In genomic region chr5:24591268-24591721, GRCm38 (mm10) we compare ENCODE assay signal across 8 mouse cellular contexts. TPM values are rescaled to one million over a fixed set of nuclear protein-coding genes. Genes with fewer than 3 reads are reported as not detected.
A peak's percentile ranks its signal among the peaks of the same experiment; 100 is the strongest.
DNase-seq lines count a peak whose midpoint lies in the region; ATAC-seq and TF ChIP-seq lines count a peak whose summit lies in the region.

No protein-coding gene starts in this region.

- no peaks in the 10 kb centered on the region for H3K36me3 ChIP-seq in kidney, adult 2 months (ENCODE audit: control insufficient read depth, insufficient read depth, low read length)
- H3K36me3 ChIP-seq in liver, embryonic 15.5 days (replicated peaks): peaks cover 19% of the 10 kb centered on the region

- no peak for TF ChIP-seq CTCF in kidney, adult 2 months (conservative IDR thresholded peaks at IDR 0.05; ENCODE audit: insufficient read depth, insufficient read length, low read depth, low read length)
- TF ChIP-seq CTCF in bone marrow, adult 2 months (IDR thresholded peaks at IDR 0.05; ENCODE audit: control insufficient read depth, insufficient read depth, low read length): no peak

- 0 out of 2 replicates have a peak overlapping the region, but pooled peaks have one; percentile 6 for H3K9ac ChIP-seq in liver, embryonic 15.5 days

- no peaks in the 10 kb centered on the region for H3K9me3 ChIP-seq in liver, embryonic 15.5 days (replicated peaks)

- TF ChIP-seq POLR2A in kidney, adult 2 months (IDR thresholded peaks at IDR 0.05; ENCODE audit: low read depth, low read length): no peak
- no peak for TF ChIP-seq POLR2A in bone marrow, adult 2 months (IDR thresholded peaks at IDR 0.05; ENCODE audit: borderline replicate concordance, control insufficient read depth, low read depth, low read length)

- H3K4me1 ChIP-seq in kidney, adult 2 months (ENCODE audit: control insufficient read depth, insufficient read depth, low read length): peaks cover 6% of the 10 kb centered on the region; the same call in 1 of the 2 replicates
- H3K4me1 ChIP-seq in bone marrow, adult 2 months (ENCODE audit: control insufficient read depth, insufficient read depth, low read length): peaks cover 10% of the 10 kb centered on the region
- H3K4me1 ChIP-seq in liver, embryonic 15.5 days (replicated peaks): peaks cover 47% of the 10 kb centered on the region

- peak; percentile 45 for DNase-seq in kidney, adult 2 months
- no peak for DNase-seq in kidney, adult 8-10 months
- DNase-seq in heart, postnatal 4 days: peak; percentile 29
- DNase-seq in urinary bladder, adult 18-20 months (ENCODE audit: low spot score in 2 of 2): no peak
- DNase-seq in frontal cortex, adult 2 months (ENCODE audit: extremely low spot score in 1 of 2, low spot score in 1 of 2): no peak
- DNase-seq in ovary, postnatal 10 days (ENCODE audit: low spot score): no peak

- H3K4me3 ChIP-seq in kidney, adult 2 months (ENCODE audit: insufficient read depth, low read depth, low read length): peak overlapping the region; percentile 49
- peak overlapping the region; percentile 62 for H3K4me3 ChIP-seq in bone marrow, adult 2 months (replicated peaks; ENCODE audit: control insufficient read depth, low read depth, low read length)
- peak overlapping the region; percentile 30 for H3K4me3 ChIP-seq in liver, embryonic 15.5 days (replicated peaks)

- H3K27me3 ChIP-seq in kidney, adult 2 months (replicated peaks; ENCODE audit: control insufficient read depth, insufficient read depth, low read length): no peaks in the 10 kb centered on the region
- peaks cover 42% of the 10 kb centered on the region for H3K27me3 ChIP-seq in liver, embryonic 15.5 days

- WGBS in kidney, adult 2 months: 38% methylated on average over 23 of the region's 23 CpGs
- 21% methylated on average over 23 of the region's 23 CpGs for WGBS in bone marrow, adult 2 months
- WGBS in liver, embryonic 15.5 days (ENCODE audit: insufficient replicate concordance): 10% methylated on average over 23 of the region's 23 CpGs

- no peak for ATAC-seq in liver, embryonic 15.5 days (ENCODE audit: insufficient read depth)

- H3K27ac ChIP-seq in kidney, adult 2 months (ENCODE audit: insufficient read depth, low read depth, low read length): peak overlapping the region; percentile 13
- H3K27ac ChIP-seq in bone marrow, adult 2 months (ENCODE audit: control insufficient read depth, insufficient read depth, low read depth, low read length, poor library complexity): peak overlapping the region; percentile 71
- no peak overlapping the region for H3K27ac ChIP-seq in liver, embryonic 15.5 days (replicated peaks)

- peak overlapping the region; percentile 57 for H3K4me2 ChIP-seq in liver, embryonic 15.5 days

RNA-seq across cellular contexts. Expression of gene Chpf2, which starts 4.8 kb away (rescaled TPM):
- polyA plus RNA-seq in kidney, adult 2 months (2012; rRNA removed): 20.2 and 27.5 TPM in 2 replicates
- polyA plus RNA-seq in bone marrow, adult 2 months (2011; ENCODE audit: insufficient read depth, insufficient read length, low replicate concordance, missing spikeins): 8.6 and 20.6 TPM in 2 replicates
- total RNA-seq in heart, postnatal 4 days (2021): 10 to 100 TPM; 19.9 to 21.6 TPM
- polyA plus RNA-seq in liver, embryonic 15.5 days (2015; fragmentation: Nextera tagmentation; extraction: Ambion mirVana): 10.5 and 13.4 TPM in 2 replicates
- polyA plus RNA-seq in frontal cortex, adult 2 months (2012; rRNA removed): 47.1 and 50.5 TPM in 2 replicates

RNA-seq across cellular contexts. Expression of gene Abcf2, which starts 14.0 kb away (rescaled TPM):
- polyA plus RNA-seq in kidney, adult 2 months (2012; rRNA removed): 40.2 and 47.6 TPM in 2 replicates
- 22.9 and 29.1 TPM in 2 replicates for polyA plus RNA-seq in bone marrow, adult 2 months (2011; ENCODE audit: insufficient read depth, insufficient read length, low replicate concordance, missing spikeins)
- total RNA-seq in heart, postnatal 4 days (2021): 10 to 100 TPM; 47.4 to 49.3 TPM
- 43.2 and 44.4 TPM in 2 replicates for polyA plus RNA-seq in liver, embryonic 15.5 days (2015; fragmentation: Nextera tagmentation; extraction: Ambion mirVana)
- polyA plus RNA-seq in frontal cortex, adult 2 months (2012; rRNA removed): 78.1 and 86.2 TPM in 2 replicates

RNA-seq across cellular contexts. Expression of gene Smarcd3, which starts 32.9 kb away (rescaled TPM):
- 12.4 and 15.9 TPM in 2 replicates for polyA plus RNA-seq in kidney, adult 2 months (2012; rRNA removed)
- 3.4 and 6.1 TPM in 2 replicates for polyA plus RNA-seq in bone marrow, adult 2 months (2011; ENCODE audit: insufficient read depth, insufficient read length, low replicate concordance, missing spikeins)
- total RNA-seq in heart, postnatal 4 days (2021): 10 to 100 TPM; 89.7 to 96.9 TPM
- polyA plus RNA-seq in liver, embryonic 15.5 days (2015; fragmentation: Nextera tagmentation; extraction: Ambion mirVana): 1.3 and 1.5 TPM in 2 replicates
- 116 and 135 TPM in 2 replicates for polyA plus RNA-seq in frontal cortex, adult 2 months (2012; rRNA removed)

RNA-seq across cellular contexts. Expression of gene 4931409K22Rik, which starts 34.7 kb away (rescaled TPM):
- polyA plus RNA-seq in kidney, adult 2 months (2012; rRNA removed): 0.10 and 0.14 TPM in 2 replicates
- polyA plus RNA-seq in bone marrow, adult 2 months (2011; ENCODE audit: insufficient read depth, insufficient read length, low replicate concordance, missing spikeins): 4.7 TPM in 1 of 2 replicates, not detected in the other
- total RNA-seq in heart, postnatal 4 days (2021): not detected
- not detected in 2 replicates for polyA plus RNA-seq in liver, embryonic 15.5 days (2015; fragmentation: Nextera tagmentation; extraction: Ambion mirVana)
- polyA plus RNA-seq in frontal cortex, adult 2 months (2012; rRNA removed): 0.18 and 0.59 TPM in 2 replicates

RNA-seq across cellular contexts. Expression of gene Asb10, which starts 50.5 kb away (rescaled TPM):
- polyA plus RNA-seq in kidney, adult 2 months (2012; rRNA removed): 0.38 and 1.6 TPM in 2 replicates
- not detected in 2 replicates for polyA plus RNA-seq in bone marrow, adult 2 months (2011; ENCODE audit: insufficient read depth, insufficient read length, low replicate concordance, missing spikeins)
- total RNA-seq in heart, postnatal 4 days (2021): 10 to 100 TPM; 19.8 to 23.1 TPM
- 0.07 and 0.12 TPM in 2 replicates for polyA plus RNA-seq in liver, embryonic 15.5 days (2015; fragmentation: Nextera tagmentation; extraction: Ambion mirVana)
- polyA plus RNA-seq in frontal cortex, adult 2 months (2012; rRNA removed): 0.42 and 0.62 TPM in 2 replicates

Comparison
In these comparisons a context has a peak if more than half of its experiments do, and no peak if none do; other contexts are left out.
1. DNase-seq: peak in kidney, adult 2 months (single experiment) and heart, postnatal 4 days (single experiment); none in kidney, adult 8-10 months (0 of 2), urinary bladder, adult 18-20 months (0 of 2), frontal cortex, adult 2 months (0 of 2) and ovary, postnatal 10 days (single experiment).
2. Peak in every context shown above with its lines, with median percentiles within 50 percentile points of each other: H3K4me3 ChIP-seq.